Mouse (Mus musculus) spleen, postnatal 0 days (tissue): Measurements from ENCODE around the gene Rab3gap2. TPM values are rescaled to one million over a fixed set of nuclear protein-coding genes. Genes with fewer than 3 reads are reported as not detected.

Source experiments
- microRNA counts: library from miRNA; unstranded; fragments of <30 nt; microRNA quantifications from one replicate; lab custom pipeline; 2015
- polyA plus RNA-seq: library from polyadenylated mRNA; unstranded; fragments of >200 nt; fragmentation: Nextera tagmentation; extraction: Ambion mirVana; gene quantifications from 2 replicates; pipeline ENCODE4 v1.2.1, GENCODE M21; 2015

Rab3gap2 gene
- 13.7 and 15.1 TPM in 2 replicates for polyA plus RNA-seq

GRCm38 (mm10) chr1:185203909-185204661 lies at the start of gene Rab3gap2:
Gene Rab3gap2 (plus strand): TSS chr1:185204117.

DNA sequence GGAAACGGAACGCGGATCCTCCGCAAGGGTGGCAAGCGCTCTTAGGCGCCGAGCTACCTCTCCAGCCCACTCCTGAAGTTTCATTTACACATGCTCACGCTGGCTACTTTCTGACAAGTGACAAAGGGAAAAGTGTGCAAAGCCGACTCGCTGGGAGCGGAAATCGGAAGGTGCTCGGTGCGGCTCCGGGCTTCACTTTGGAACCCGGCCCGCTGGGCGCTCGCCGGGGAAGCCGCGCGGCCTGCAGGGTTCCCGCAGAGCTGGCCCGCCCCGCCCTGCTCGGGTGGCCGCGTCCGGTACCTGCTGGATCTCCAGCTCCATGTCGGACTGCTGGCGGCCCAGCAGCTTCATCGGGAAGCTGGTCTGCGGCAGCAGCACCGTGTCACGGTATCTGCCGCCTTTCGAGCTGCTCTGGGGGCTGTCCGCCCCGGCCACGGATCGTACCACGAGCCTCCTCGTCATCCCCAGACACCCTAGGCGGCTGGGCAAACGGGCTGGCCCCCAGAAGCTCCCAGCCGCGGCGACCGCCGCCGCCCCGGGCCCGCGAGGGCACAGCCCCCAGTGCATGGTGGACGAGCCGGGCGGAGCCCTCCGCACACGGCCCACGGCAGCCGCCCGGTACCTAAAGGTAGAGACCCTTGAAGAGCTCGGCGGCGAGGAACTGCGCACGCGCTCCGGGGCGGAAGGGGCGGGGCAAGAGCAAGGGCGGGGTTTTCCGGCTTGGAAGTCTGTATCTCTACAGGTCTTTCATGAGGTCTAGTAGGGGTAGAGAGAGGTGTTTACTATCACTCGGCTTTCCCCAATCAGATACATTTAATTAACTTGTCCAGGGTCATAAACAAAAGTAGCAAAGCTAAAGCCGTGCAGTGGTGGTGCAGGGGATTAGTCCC lies 125.0 kb downstream of the Rab3gap2 start, which contains the start of gene Iars2:
Gene Iars2, minus strand, starts transcription at position 676 of the 890 bp plus-strand sequence.

GRCm38 (mm10) chr1:185331983-185332430 lies 128.1 kb downstream of the Rab3gap2 start, which contains the start of gene Bpnt1:
Gene Bpnt1 (plus strand): TSS chr1:185332149.

MicroRNA genes within 50 kb of the gene (microRNA counts, 519-probe panel; counts per million panel counts)
- microRNA mmu-miR-194 (lab: Ali Mortazavi, UCI), result 3,854 counts per million, percentile 14 among the panel's probes with 10 or more counts
- microRNA mmu-miR-664 (lab: Ali Mortazavi, UCI), result 88.3 counts per million

Other genes with a start within 250 kb of the Rab3gap2 start
- 0.81 and 0.87 TPM in 2 replicates for gene Mark1, start 204.5 kb upstream of the Rab3gap2 start, polyA plus RNA-seq
- 22.9 and 24.2 TPM in 2 replicates for gene Iars2, start 125.3 kb downstream of the Rab3gap2 start, polyA plus RNA-seq
- gene Bpnt1, start 128.0 kb downstream of the Rab3gap2 start, polyA plus RNA-seq, result 9.1 and 10.1 TPM in 2 replicates
- 63.4 and 64.1 TPM in 2 replicates for gene Eprs, start 158.9 kb downstream of the Rab3gap2 start, polyA plus RNA-seq